Mouse (Mus musculus) liver, embryonic 18 days (tissue): ENCODE measurements around the gene E2f7. TPM values are rescaled to one million over a fixed set of nuclear protein-coding genes. Genes with fewer than 3 reads are reported as not detected.

Experiments
- polyA plus RNA-seq: library from polyadenylated mRNA; depleted of rRNA; stranded (reverse); fragments of >200 nt; gene quantifications from 2 replicates; pipeline ENCODE4 v1.2.3, GENCODE M21; 2012; rRNA removed

E2f7 gene
- polyA plus RNA-seq, result 0.90 and 1.1 TPM in 2 replicates

GRCm38 (mm10) chr10:110744686-110745639 is at the start of gene E2f7:
Gene E2f7 (plus strand): TSS chr10:110745439.

Other genes starting within 250 kb of the E2f7 start
- 26.7 and 29.3 TPM in 2 replicates for gene Csrp2, start 174.3 kb downstream of the E2f7 start, polyA plus RNA-seq